Mouse (Mus musculus): ENCODE measurements around the gene Rpl9.

Gene Rpl9

DNA sequence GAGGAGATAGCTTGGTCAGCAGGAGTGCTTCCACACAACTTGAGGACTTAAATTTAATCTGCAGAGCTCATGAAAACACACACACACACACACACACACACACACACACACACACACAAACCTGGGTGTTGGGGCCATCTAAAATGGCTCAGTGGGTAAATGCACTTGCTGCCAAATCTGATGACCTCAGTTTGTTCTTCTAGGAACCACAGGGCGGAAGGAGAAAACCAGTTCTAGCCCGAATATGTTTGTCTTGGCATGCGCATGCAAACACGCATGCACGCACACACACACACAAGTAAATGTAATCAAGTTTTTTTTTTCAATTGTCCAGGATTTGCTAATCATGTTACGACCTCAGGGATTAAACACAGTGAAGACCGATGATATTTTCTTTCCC, 19.7 kb downstream of the Rpl9 start:
- DNase-seq, result no peak

DNA sequence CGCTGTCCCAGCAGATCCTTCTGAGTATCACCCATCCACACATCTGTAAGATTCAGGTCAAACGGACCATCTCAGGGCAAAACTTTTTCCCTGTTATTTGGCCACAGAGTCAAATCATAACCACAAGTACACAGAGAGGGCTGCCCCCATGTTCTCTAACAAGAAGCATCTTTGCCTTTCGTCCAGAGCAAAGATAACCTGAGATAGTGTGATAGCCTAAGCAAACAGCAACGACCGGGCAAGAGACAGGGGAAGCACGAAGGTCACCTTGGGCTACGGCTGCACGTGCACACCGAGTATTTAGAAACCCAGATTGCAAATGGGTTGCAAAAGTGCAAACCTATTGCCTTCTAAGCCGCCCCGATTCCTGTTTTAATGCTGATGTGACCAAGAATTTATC, 23.4 kb downstream of the Rpl9 start:
- no peak for DNase-seq

DNA sequence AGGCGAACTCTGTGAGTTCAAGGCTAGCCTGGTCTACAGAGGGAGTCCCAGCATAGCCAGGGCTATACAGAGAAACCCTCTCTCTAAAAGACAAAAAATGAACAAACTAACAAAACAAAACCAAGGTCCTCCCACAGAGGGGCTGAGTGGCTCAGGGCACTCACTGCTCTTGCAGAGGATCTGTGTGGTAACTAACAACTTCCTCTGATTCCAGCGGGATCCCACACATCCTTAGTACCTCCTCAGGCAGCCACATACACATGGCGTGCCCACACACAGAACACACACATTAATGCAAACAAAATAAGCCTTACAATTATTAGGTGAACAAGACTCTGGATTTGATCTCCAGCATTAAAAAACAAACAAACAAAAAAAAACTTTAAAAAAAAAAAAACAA, 33.5 kb downstream of the Rpl9 start:
- DNase-seq, result no peak

- DNase-seq, result no peak
These were observed 34.4 kb downstream of the Rpl9 start for GRCm38 (mm10) chr5:65356851-65357250.

DNA sequence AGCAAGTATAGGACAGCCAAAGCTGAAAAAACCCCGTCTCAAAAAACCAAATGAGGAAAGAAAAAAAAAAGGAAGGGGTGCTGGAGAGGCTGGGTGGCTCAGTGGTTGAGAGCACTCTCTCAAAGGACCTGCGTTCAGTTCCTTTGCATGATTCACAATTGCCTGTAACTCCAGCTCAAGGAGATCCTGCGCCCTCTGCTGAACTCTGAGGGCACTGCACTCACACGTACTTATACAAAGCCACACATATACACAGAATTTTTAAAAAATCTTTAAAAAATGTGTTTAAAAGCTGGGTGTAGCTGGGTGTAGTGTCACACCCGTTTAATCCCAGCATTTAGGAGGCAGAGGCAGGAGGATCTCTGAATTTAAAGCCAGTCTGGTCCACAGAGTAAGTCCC, 36.3 kb downstream of the Rpl9 start:
- no peak for DNase-seq

- DNase-seq, result no peak
These were observed 37.1 kb downstream of the Rpl9 start for GRCm38 (mm10) chr5:65354097-65354496.

- DNase-seq, result no peak
These were observed 40.7 kb downstream of the Rpl9 start for GRCm38 (mm10) chr5:65350508-65350907.

GRCm38 (mm10) chr5:65348168-65348567, 43.1 kb downstream of the Rpl9 start, which contains the start of gene Klb:
TSS of gene Klb (plus strand) at chr5:65348314.
- DNase-seq, result no peak

- DNase-seq, result no peak
These were observed 51.1 kb downstream of the Rpl9 start for GRCm38 (mm10) chr5:65340167-65340566.

GRCm38 (mm10) chr5:65338394-65338793, 52.9 kb downstream of the Rpl9 start:
- no peak for DNase-seq
